Mouse (Mus musculus) liver, postnatal 0 days (tissue): Measurements from ENCODE around the gene Cubn.

Experiments used
- CTCF ChIP-seq: sonication (generic); IDR thresholded peaks from 2 replicates; pipeline ENCODE4 v1.5.1; 2016; ENCODE audit warnings: antibody characterized with exemption, low read depth
- EP300 ChIP-seq: IDR thresholded peaks from 2 replicates; pipeline ENCODE4 v1.6.1; 2016; ENCODE audit warnings: antibody characterized with exemption, low read depth, mild to moderate bottlenecking

- peak; percentile 46 for TF ChIP-seq CTCF
- TF ChIP-seq EP300: no peak
These were observed 45.1 kb upstream of the Cubn start for GRCm38 (mm10) chr2:13536747-13537146.
